Mouse (Mus musculus): Measurements from ENCODE around the gene Rbl2.
A peak's percentile ranks its signal among the peaks of the same experiment; 100 is the strongest.

The Rbl2 gene

GRCm38 (mm10) chr8:91170152-91170551 is 100.3 kb downstream of the Rbl2 start:
- no peak for DNase-seq (ENCODE audit: low spot score in 2 of 2)

- peak; percentile 56 to 63 for DNase-seq (ENCODE audit: low spot score in 2 of 2)
Observed at GRCm38 (mm10) chr8:91170914-91171313, 101.1 kb downstream of the Rbl2 start.

DNA sequence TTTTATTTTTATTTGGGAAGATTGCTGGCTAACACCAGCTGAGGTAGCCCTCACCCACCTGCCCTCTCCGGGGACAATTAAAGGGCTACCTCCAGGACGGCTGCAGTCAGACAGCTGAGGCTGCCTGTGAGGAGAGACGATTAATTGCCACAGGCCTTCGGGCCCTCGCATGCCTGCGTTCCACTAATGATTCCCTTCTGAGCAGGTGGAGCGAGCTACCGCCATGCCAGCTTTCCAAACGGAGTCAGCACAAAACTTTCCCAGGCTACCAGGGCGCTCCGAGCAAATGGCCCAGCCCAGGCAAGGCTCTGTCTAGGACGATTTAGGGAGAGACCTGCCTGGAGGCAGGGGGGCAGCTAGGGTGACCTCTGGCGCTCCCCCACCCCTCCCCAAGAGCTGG is 101.7 kb downstream of the Rbl2 start:
- DNase-seq (ENCODE audit: low spot score in 2 of 2) = no peak

Data from right cerebral cortex, postnatal 10 days (tissue).